Mouse (Mus musculus) liver, embryonic 15.5 days (tissue): ENCODE data around the gene Shank3. TPM values are rescaled to one million over a fixed set of nuclear protein-coding genes. Genes with fewer than 3 reads are reported as not detected.

Source experiments
- ATAC-seq: fragments of 200-750 bp; cut with Nextera tagmentation; 2 replicates; pipeline ENCODE4 v1.8.0; 2017; ENCODE audit warnings: moderate number of reproducible peaks, mild to moderate bottlenecking, moderate library complexity; ENCODE audit not compliant: insufficient read depth
- H3K27ac ChIP-seq: fragments of 300-500 bp; sonication (generic); replicated peaks from 2 replicates; pipeline ENCODE4 v1.5.1; 2015; ENCODE audit warnings: mild to moderate bottlenecking, inconsistent platforms
- H3K27me3 ChIP-seq: fragments of 300-500 bp; sonication (generic); 2 replicates; pipeline ENCODE4 v1.6.1; 2015; ENCODE audit warnings: mild to moderate bottlenecking, inconsistent platforms
- H3K36me3 ChIP-seq: fragments of 300-500 bp; sonication (generic); replicated peaks from 2 replicates; pipeline ENCODE4 v1.6.1; 2015; ENCODE audit warnings: moderate library complexity, mild to moderate bottlenecking, inconsistent platforms
- H3K4me1 ChIP-seq: fragments of 300-500 bp; sonication (generic); replicated peaks from 2 replicates; pipeline ENCODE4 v1.6.1; 2015; ENCODE audit warnings: inconsistent platforms
- H3K4me2 ChIP-seq: fragments of 300-500 bp; sonication (generic); 2 replicates; pipeline ENCODE4 v1.6.1; 2015; ENCODE audit warnings: moderate library complexity, mild to moderate bottlenecking, inconsistent platforms
- H3K4me3 ChIP-seq: fragments of 300-500 bp; sonication (generic); replicated peaks from 2 replicates; pipeline ENCODE4 v1.5.1; 2015; ENCODE audit warnings: mild to moderate bottlenecking, inconsistent platforms
- H3K9ac ChIP-seq: fragments of 300-500 bp; sonication (generic); 2 replicates; pipeline ENCODE4 v1.6.1; 2015; ENCODE audit warnings: moderate library complexity, mild to moderate bottlenecking, inconsistent platforms
- H3K9me3 ChIP-seq: fragments of 300-500 bp; sonication (generic); replicated peaks from 2 replicates; pipeline ENCODE4 v1.6.1; 2016; ENCODE audit warnings: inconsistent platforms
- WGBS: fragments of 180-500 bp; shearing (Covaris S2); methylation state at CpG from one replicate; pipeline ENCODE4 v1.1.7; 2015; ENCODE audit warnings: mixed read lengths; ENCODE audit not compliant: insufficient replicate concordance; 5-methylcytosine and 5-hydroxymethylcytosine counted together
- polyA plus RNA-seq: library from polyadenylated mRNA; unstranded; fragments of >200 nt; fragmentation: Nextera tagmentation; extraction: Ambion mirVana; gene quantifications from 2 replicates; pipeline ENCODE4 v1.2.1, GENCODE M21; 2015

Gene Shank3
- polyA plus RNA-seq, 1 experiment from 2014 or later: 0.51 TPM

DNA sequence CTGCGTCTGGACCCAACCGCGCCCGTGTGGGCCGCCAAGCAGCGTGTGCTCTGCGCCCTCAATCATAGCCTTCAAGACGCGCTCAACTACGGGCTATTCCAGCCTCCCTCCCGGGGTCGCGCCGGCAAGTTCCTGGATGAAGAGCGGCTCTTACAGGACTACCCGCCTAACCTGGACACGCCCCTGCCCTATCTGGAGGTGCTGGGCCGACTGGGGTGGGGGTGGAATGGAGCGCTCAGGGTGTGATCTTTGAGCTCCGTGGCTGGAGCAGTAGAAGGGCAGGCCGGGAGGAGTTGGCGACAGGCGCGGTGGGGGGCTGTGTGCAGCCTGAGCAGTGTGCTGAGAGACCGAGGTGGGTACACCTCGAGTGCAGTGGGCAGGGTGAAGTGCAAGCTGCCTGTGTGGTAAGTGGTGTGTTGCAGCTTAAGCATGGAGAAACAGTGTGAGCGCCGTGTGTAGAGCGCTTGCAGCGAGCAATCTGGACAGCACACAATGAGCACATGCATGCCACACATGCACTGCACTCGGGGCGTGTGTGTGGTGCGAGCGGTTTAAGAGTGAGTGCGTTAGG lies 883 bp downstream of the Shank3 start:
- H3K9ac ChIP-seq: peak overlapping the region; percentile 39; the same call in 1 of the 2 replicates
- peak overlapping the region; percentile 65 for H3K4me3 ChIP-seq
- peak overlapping the region; percentile 92 for H3K4me2 ChIP-seq
- WGBS: 9% methylated on average over 35 of the region's 35 CpGs
- H3K4me1 ChIP-seq: peaks cover 30% of the 10 kb centered on the region
- no peaks in the 10 kb centered on the region for H3K36me3 ChIP-seq
- no peaks in the 10 kb centered on the region for H3K9me3 ChIP-seq
- H3K27me3 ChIP-seq: peaks cover 55% of the 10 kb centered on the region
- H3K27ac ChIP-seq: no peak overlapping the region
- peak; percentile 57 for ATAC-seq

DNA sequence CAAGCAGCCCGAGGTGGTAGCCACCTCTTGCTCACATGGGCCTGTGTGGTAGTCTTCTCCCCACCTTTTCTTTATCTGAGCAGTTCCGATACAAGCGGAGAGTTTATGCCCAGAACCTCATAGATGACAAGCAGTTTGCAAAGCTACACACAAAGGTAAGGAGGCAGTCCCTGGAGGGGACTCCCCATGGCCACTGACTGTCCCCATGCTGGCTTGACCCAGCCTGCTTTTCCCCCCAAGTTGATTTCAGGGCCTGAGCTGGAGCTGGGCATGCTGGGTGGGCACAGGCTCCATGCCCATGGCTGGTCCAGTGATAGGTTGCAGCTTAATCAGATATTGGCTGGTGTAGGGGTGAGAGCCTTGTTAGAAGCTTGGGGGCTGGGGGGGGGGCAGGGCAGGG lies 1.9 kb downstream of the Shank3 start:
- H3K4me2 ChIP-seq: peak overlapping the region; percentile 92
- 49% methylated on average over 3 of the region's 3 CpGs for WGBS
- no peaks in the 10 kb centered on the region for H3K36me3 ChIP-seq
- peaks cover 30% of the 10 kb centered on the region for H3K4me1 ChIP-seq
- H3K9ac ChIP-seq: no peak overlapping the region
- ATAC-seq: no peak
- no peak overlapping the region for H3K27ac ChIP-seq
- H3K9me3 ChIP-seq: no peaks in the 10 kb centered on the region
- H3K4me3 ChIP-seq: no peak overlapping the region
- peaks cover 53% of the 10 kb centered on the region for H3K27me3 ChIP-seq

DNA sequence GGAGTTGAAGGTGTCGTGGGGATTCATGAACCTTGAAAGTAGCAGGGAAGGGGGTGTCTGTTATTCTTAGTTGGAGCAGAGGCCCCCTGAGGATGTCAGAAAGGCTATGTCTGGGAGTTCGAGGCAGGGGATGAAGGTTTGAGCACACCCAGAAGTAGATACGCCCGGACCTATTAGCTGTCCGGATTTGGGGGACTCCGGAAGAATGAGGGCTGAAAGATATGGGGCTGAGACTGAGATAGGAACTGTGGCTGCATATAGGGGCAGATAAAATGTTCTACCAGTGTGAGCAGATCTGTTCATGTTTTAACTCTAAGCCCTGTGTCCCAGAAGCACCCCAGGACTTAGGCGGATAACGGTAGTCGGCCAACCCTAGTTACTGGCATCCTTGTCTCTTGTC lies 5.4 kb downstream of the Shank3 start:
- 64% methylated on average over 9 of the region's 9 CpGs for WGBS

DNA sequence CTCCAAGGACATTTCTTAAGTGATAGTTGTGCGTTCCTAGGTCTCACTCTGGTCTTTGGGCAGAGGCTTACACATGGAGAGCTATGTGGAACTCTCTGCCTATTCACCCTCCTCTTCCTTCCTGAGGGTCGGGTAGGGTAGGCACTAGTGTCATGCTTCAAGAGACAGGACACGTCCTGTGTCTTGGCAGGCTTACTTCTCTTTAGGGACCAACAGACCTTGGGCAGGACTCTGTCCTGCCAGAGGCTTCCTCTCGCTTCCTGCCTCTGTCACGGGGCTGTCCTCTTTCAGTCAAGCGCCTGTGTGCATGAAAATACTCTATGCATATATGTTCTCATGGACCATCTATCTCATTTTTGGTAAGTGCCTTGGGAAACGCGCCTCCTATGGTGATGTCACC lies 8.3 kb downstream of the Shank3 start:
- Histone ChIP-seq H3K9ac (no peak overlapping the region), H3K36me3 (no peaks in the 10 kb centered on the region), H3K9me3 (no peaks in the 10 kb centered on the region), H3K27me3 (no peaks in the 10 kb centered on the region), H3K4me3 (no peak overlapping the region), H3K4me1 (peaks cover 4% of the 10 kb centered on the region), H3K27ac (no peak overlapping the region), H3K4me2 (no peak overlapping the region)
- no peak for ATAC-seq
- WGBS: 67% methylated on average over 8 of the region's 8 CpGs

More for the DNA sequence above, 5.4 kb downstream of the Shank3 start:
- no peak overlapping the region for H3K4me2 ChIP-seq
- H3K27me3 ChIP-seq: peaks cover 18% of the 10 kb centered on the region
- H3K36me3 ChIP-seq: no peaks in the 10 kb centered on the region
- H3K27ac ChIP-seq: no peak overlapping the region
- H3K9me3 ChIP-seq: no peaks in the 10 kb centered on the region
- H3K4me3 ChIP-seq: no peak overlapping the region
- ATAC-seq: no peak
- H3K9ac ChIP-seq: no peak overlapping the region
- H3K4me1 ChIP-seq: peaks cover 10% of the 10 kb centered on the region

DNA sequence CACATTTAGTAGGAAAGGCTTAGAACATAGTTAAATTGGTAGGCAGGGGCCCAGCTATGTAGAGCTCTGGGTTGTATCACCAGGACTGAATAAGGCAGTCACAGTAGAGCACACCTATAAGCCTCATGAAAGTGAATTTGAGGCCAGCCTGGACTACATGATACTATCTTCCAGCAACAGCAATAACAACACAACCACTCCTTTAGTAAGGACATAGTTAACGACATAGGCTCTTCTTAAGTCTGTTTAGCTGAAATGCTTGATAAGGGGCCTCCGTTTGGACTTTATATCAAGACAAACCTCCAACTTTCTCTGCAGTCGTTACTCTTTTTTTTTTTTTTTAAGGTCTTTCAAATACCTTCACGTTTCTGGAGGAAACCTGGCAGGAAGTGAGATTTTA lies 13.3 kb downstream of the Shank3 start:
- Histone ChIP-seq H3K4me1 (peaks cover 6% of the 10 kb centered on the region), H3K9ac (no peak overlapping the region), H3K4me2 (peak overlapping the region; percentile 6; the same call in 1 of the 2 replicates), H3K36me3 (no peaks in the 10 kb centered on the region), H3K27me3 (no peaks in the 10 kb centered on the region), H3K4me3 (no peak overlapping the region), H3K27ac (no peak overlapping the region; the same call in 1 of the 2 replicates), H3K9me3 (no peaks in the 10 kb centered on the region)
- peak; percentile 73 for ATAC-seq
- 13% methylated on average over 4 of the region's 4 CpGs for WGBS

DNA sequence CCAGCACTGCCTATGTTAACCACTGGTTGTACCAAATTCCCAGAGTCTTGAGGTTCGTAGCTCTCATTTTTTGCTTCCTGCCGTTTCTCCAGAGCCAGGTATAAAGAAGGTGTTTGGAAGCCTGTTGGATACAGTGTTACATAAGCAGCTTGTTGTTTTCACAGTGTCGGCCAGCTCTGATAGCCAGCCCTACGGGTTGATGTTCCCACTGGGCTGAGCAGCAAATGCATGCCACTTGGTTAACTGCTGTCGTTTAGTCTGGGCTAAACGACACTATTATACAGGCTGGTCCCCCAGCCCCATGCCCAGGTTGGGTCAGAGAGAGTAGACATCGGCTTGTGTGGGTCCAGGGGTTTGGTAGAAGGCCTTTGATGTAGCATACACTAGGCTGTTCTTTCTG lies 22.5 kb downstream of the Shank3 start:
- H3K9me3 ChIP-seq: no peaks in the 10 kb centered on the region
- no peak for ATAC-seq
- H3K27me3 ChIP-seq: peaks cover 28% of the 10 kb centered on the region
- H3K4me2 ChIP-seq: no peak overlapping the region
- no peak overlapping the region for H3K4me3 ChIP-seq
- no peak overlapping the region for H3K9ac ChIP-seq
- no peak overlapping the region for H3K27ac ChIP-seq
- H3K4me1 ChIP-seq: no peaks in the 10 kb centered on the region
- no peaks in the 10 kb centered on the region for H3K36me3 ChIP-seq
- WGBS: 78% methylated on average over 7 of the region's 7 CpGs

DNA sequence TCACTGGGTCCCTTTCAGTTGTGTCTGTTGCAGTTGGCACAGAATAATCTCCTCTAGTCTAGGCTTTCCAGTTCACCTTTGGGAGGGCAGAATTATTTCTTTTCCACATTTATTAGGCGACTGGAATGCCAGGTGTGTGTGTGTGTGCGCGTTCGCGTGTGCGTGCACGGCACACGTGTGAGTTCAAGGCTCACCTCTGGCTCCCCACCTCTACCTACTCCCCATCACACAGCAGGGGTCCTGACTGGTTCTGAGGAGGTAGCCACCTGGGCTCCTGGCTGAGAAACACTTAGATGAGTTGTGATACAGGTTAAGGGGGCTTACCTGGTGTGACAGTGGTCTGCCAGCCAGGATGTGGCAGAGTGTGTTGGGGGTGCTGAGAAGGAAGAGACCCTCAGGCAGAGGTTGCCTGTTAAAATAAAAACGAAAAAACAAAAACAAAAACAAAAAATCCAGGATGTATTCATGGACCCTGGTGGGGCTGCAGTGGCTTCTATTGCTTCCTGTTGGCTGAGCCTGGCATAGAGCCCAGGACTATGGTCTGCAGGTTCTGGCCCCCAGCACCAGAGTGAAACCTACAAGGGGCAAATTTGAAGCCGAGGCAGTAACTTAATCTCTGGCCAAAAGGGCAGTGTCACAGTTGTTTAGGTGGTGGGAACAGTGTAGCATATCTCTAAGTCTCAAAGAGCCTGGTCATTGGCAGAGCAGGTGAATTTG lies 23.3 kb downstream of the Shank3 start:
- Histone ChIP-seq H3K27me3 (peaks cover 28% of the 10 kb centered on the region), H3K9me3 (no peaks in the 10 kb centered on the region), H3K36me3 (no peaks in the 10 kb centered on the region), H3K4me1 (no peaks in the 10 kb centered on the region), H3K4me3 (no peak overlapping the region), H3K9ac (no peak overlapping the region), H3K27ac (no peak overlapping the region), H3K4me2 (no peak overlapping the region)
- 72% methylated on average over 10 of the region's 10 CpGs for WGBS
- ATAC-seq: no peak

DNA sequence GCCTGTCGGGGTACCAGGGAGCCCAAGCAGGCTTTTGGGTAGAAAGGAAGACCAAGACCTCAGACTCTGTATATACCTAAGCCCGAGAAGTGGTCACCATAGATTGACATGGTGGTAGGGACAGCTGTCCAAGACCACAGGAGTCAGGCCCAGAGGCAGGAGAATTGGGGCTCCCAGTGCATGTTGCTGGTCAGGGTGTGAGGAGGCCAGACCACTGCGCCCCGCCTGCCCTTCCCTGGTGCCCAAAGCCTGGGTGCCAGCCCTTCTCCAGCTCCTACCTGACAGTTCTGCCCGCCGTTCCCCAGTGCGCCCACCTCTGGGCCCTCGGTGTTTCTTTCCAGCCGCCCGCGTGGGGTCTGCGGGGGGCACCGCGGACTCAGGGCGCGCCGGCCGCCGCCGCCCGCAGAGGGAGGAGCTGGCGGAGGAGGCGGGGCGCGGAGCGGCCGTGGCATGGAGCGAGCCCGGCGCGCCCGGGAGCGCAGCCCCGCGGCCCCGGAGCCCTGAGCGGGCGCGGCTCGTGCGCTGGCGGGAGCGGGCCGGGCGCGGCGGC lies 23.9 kb downstream of the Shank3 start:
- peak overlapping the region; percentile 54 for H3K4me2 ChIP-seq
- H3K27ac ChIP-seq: no peak overlapping the region
- 63% methylated on average over 47 of the region's 47 CpGs for WGBS
- H3K9ac ChIP-seq: no peak overlapping the region
- no peaks in the 10 kb centered on the region for H3K9me3 ChIP-seq
- H3K36me3 ChIP-seq: no peaks in the 10 kb centered on the region
- H3K4me3 ChIP-seq: peak overlapping the region; percentile 35
- ATAC-seq: no peak
- no peaks in the 10 kb centered on the region for H3K4me1 ChIP-seq
- H3K27me3 ChIP-seq: peaks cover 28% of the 10 kb centered on the region

DNA sequence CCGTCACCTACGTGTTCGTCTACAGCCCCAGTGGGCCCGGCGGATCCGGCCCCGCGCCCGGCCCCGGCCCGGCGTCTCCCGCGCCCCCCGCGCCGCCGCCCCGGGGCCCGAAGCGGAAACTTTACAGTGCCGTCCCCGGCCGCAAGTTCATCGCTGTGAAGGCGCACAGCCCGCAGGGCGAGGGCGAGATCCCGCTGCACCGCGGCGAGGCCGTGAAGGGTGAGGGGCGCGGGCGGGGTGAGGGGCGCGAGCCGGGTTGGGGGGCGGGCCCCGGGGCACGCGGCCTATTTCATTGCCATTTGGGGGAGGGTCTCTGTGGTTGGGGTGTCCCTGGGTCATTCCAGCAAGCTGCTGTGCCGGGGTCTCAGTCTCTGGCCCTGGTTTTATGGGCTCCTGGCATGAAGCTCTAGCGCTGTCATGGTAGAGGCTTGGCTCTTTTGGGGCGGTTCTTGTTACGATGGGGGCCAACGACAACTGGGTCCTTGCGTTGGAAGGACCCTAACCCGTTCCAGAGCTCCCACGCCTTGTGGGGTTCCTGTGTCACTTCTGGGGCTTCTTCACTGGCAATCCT lies 24.7 kb downstream of the Shank3 start:
- WGBS: 68% methylated on average over 52 of the region's 52 CpGs
- H3K9me3 ChIP-seq: no peaks in the 10 kb centered on the region
- no peak for ATAC-seq

DNA sequence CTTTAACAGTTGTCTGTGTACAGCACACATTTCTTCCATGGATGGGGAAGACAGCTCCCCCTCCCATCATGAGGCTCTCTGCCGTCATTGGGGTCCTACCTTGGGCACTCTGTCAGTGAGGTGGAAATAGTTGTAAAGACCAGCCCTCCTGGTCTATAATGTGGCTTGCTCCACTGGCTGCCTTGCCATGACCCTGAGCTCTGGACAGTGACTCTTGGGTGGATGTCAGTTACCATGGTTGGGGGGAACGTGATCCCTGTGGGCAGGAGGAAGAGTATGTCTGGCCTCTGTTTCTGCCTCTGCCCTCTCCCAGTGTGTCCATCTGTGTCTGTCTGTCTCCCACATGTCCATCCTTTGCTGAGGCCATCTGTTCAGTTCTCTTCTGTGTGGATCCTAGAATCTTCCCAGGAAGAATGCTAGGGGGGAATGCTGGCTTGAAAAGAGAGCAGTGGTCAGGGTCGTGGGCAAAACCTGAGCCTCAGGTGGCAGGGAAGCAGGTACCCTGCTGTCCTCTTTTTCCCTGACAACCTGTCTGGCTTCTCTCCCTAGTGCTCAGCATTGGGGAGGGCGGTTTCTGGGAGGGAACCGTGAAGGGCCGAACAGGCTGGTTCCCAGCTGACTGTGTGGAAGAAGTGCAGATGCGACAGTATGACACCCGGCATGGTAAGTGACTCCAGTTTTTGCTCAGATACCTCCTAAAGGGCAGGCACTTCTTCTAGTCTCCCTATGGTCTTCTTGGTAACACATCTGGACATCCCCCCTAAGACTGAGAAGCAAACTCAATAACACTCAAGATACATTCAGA lies 25.4 kb downstream of the Shank3 start:
- Histone ChIP-seq H3K27me3 (peaks cover 28% of the 10 kb centered on the region), H3K9ac (no peak overlapping the region), H3K4me3 (no peak overlapping the region), H3K9me3 (no peaks in the 10 kb centered on the region), H3K4me2 (no peak overlapping the region), H3K36me3 (no peaks in the 10 kb centered on the region), H3K4me1 (no peaks in the 10 kb centered on the region), H3K27ac (no peak overlapping the region)
- 71% methylated on average over 8 of the region's 8 CpGs for whole genome bisulfite sequencing
- ATAC-seq: no peak

More for the DNA sequence above, 24.7 kb downstream of the Shank3 start:
- no peaks in the 10 kb centered on the region for H3K36me3 ChIP-seq
- no peak overlapping the region for H3K9ac ChIP-seq
- no peaks in the 10 kb centered on the region for H3K4me1 ChIP-seq
- H3K4me3 ChIP-seq: peak overlapping the region; percentile 42
- H3K27ac ChIP-seq: no peak overlapping the region
- H3K4me2 ChIP-seq: peak overlapping the region; percentile 60
- peaks cover 28% of the 10 kb centered on the region for H3K27me3 ChIP-seq

DNA sequence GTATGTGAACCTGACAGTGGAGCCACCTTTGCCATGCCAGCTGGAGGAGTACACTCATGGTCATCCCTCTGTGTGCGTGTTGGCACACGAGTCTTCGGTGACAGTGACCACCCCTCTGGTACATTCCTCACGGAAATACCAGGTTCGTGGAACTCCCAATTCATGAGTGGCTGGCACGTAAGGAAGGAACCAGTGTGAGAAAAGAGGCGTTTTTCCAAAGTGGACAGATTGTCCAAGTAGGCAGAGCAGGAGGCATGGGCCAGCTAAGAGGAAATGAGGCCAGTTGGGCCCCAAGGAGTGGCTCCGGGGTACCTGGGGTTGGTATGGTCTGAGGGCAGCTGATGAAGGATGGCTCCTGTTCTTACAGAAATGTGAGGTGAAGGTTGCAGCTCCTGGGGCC lies 26.0 kb downstream of the Shank3 start:
- H3K4me1 ChIP-seq: no peaks in the 10 kb centered on the region
- H3K4me3 ChIP-seq: no peak overlapping the region
- H3K36me3 ChIP-seq: no peaks in the 10 kb centered on the region
- 75% methylated on average over 8 of the region's 8 CpGs for WGBS
- no peak overlapping the region for H3K9ac ChIP-seq
- H3K9me3 ChIP-seq: no peaks in the 10 kb centered on the region
- no peak overlapping the region for H3K4me2 ChIP-seq
- no peak for ATAC-seq
- H3K27me3 ChIP-seq: peaks cover 28% of the 10 kb centered on the region
- H3K27ac ChIP-seq: no peak overlapping the region
